Mouse (Mus musculus): ENCODE results near the gene Cfap65.

GRCm38 (mm10) chr1:74894966-74895365, 40.4 kb downstream of the Cfap65 start:
- TF ChIP-seq CTCF (IDR thresholded peaks at IDR 0.05; ENCODE audit: low read depth) (peak; percentile 83), EP300 (IDR thresholded peaks at IDR 0.05; ENCODE audit: low read depth) (no peak)

All from liver, embryonic 14.5 days (tissue).